Mouse (Mus musculus) heart, postnatal 0 days (tissue): ENCODE results near the gene Wdr5. TPM values are rescaled to one million over a fixed set of nuclear protein-coding genes. Genes with fewer than 3 reads are reported as not detected.

Source experiments
- ATAC-seq: fragments of 200-750 bp; cut with Nextera tagmentation; 2 replicates; pipeline ENCODE4 v1.8.0; 2017; ENCODE audit warnings: low read depth, moderate number of reproducible peaks, moderate library complexity; ENCODE audit not compliant: insufficient read depth
- DNase-seq: peaks from one replicate; pipeline ENCODE4 v3.0.0-alpha.2; 2016; ENCODE audit warnings: low spot score
- H3K27ac ChIP-seq: fragments of 300-500 bp; sonication (generic); 2 replicates; pipeline ENCODE4 v1.5.1; 2014; ENCODE audit warnings: low read depth, mild to moderate bottlenecking
- H3K27me3 ChIP-seq: fragments of 300-500 bp; sonication (generic); 2 replicates; pipeline ENCODE4 v1.6.1; 2014; ENCODE audit warnings: low read length, mixed read lengths; ENCODE audit not compliant: control insufficient read depth, insufficient read depth
- H3K36me3 ChIP-seq: fragments of 300-500 bp; sonication (generic); replicated peaks from 2 replicates; pipeline ENCODE4 v1.6.1; 2014; ENCODE audit warnings: low read length, mixed read lengths; ENCODE audit not compliant: control insufficient read depth, insufficient read depth
- H3K4me1 ChIP-seq: fragments of 300-500 bp; sonication (generic); 2 replicates; pipeline ENCODE4 v1.6.1; 2014; ENCODE audit warnings: antibody characterized with exemption; ENCODE audit not compliant: control insufficient read depth, insufficient read depth
- H3K4me2 ChIP-seq: fragments of 300-500 bp; sonication (generic); 2 replicates; pipeline ENCODE4 v1.6.1; 2014; ENCODE audit warnings: low read depth, mild to moderate bottlenecking, low read length, moderate library complexity
- H3K4me3 ChIP-seq: fragments of 300-500 bp; sonication (generic); 2 replicates; pipeline ENCODE4 v1.5.1; 2014; ENCODE audit warnings: low read depth, low read length
- H3K9ac ChIP-seq: fragments of 300-500 bp; sonication (generic); replicated peaks from 2 replicates; pipeline ENCODE4 v1.6.1; 2014; ENCODE audit warnings: low read depth, low read length, mixed read lengths
- H3K9me3 ChIP-seq: fragments of 300-500 bp; sonication (generic); replicated peaks from 2 replicates; pipeline ENCODE4 v1.6.1; 2016; ENCODE audit warnings: low read length; ENCODE audit not compliant: control insufficient read depth
- CTCF ChIP-seq: IDR thresholded peaks from 2 replicates; pipeline ENCODE4 v1.5.1; 2016; ENCODE audit warnings: antibody characterized with exemption, control low read depth, low read depth
- EP300 ChIP-seq: IDR thresholded peaks from 2 replicates; pipeline ENCODE4 v1.6.1; 2016; ENCODE audit warnings: antibody characterized with exemption, low read depth
- WGBS: fragments of 180-500 bp; shearing (Covaris S2); extraction: QIAGEN DNeasy Blood & Tissue Kit; methylation state at CpG from one replicate; pipeline ENCODE4 v1.1.7; 2014; 5-methylcytosine and 5-hydroxymethylcytosine counted together
- polyA plus RNA-seq: library from polyadenylated mRNA; unstranded; fragments of >200 nt; fragmentation: Nextera tagmentation; extraction: Ambion mirVana; gene quantifications from 2 replicates; pipeline ENCODE4 v1.2.1, GENCODE M21; 2015
- total RNA-seq: library from RNA; depleted of rRNA; stranded (reverse); fragments of >200 nt; gene quantifications from 2 replicates; pipeline ENCODE4 v1.2.3, GENCODE M21; 2014; ENCODE audit warnings: low replicate concordance

Wdr5 gene
- total and polyA plus RNA-seq, 2 experiments from 2014 or later = 17.8 to 21.8 TPM

GRCm38 (mm10) chr2:27556921-27557320 lies 42.0 kb downstream of the Wdr5 start:
- no peaks in the 10 kb centered on the region for H3K36me3 ChIP-seq
- H3K4me3 ChIP-seq = no peak overlapping the region
- no peak for DNase-seq
- ATAC-seq = no peak
- no peak overlapping the region for H3K27ac ChIP-seq
- TF ChIP-seq CTCF (no peak), EP300 (no peak)
- no peak overlapping the region for H3K4me2 ChIP-seq
- no peaks in the 10 kb centered on the region for H3K4me1 ChIP-seq
- H3K9me3 ChIP-seq = no peaks in the 10 kb centered on the region
- peaks cover 6% of the 10 kb centered on the region; the same call in 1 of the 2 replicates for H3K27me3 ChIP-seq
- H3K9ac ChIP-seq = no peak overlapping the region
- WGBS = 89% methylated on average over 6 of the region's 6 CpGs

GRCm38 (mm10) chr2:27560708-27561123 lies 45.8 kb downstream of the Wdr5 start:
- ATAC-seq (no peak), DNase-seq (no peak)
- TF ChIP-seq EP300 (no peak), CTCF (no peak)
- no peaks in the 10 kb centered on the region for H3K9me3 ChIP-seq
- no peak overlapping the region for H3K4me3 ChIP-seq
- H3K4me2 ChIP-seq = no peak overlapping the region
- H3K36me3 ChIP-seq = no peaks in the 10 kb centered on the region
- H3K9ac ChIP-seq = no peak overlapping the region
- peaks cover 12% of the 10 kb centered on the region for H3K4me1 ChIP-seq
- WGBS = 73% methylated on average over 7 of the region's 7 CpGs
- H3K27me3 ChIP-seq = peaks cover 6% of the 10 kb centered on the region; the same call in 1 of the 2 replicates
- no peak overlapping the region for H3K27ac ChIP-seq

- ATAC-seq = no peak
- TF ChIP-seq EP300 = no peak
- TF ChIP-seq CTCF = no peak
- no peak overlapping the region for H3K9ac ChIP-seq
- no peak overlapping the region for H3K27ac ChIP-seq
- H3K4me2 ChIP-seq = no peak overlapping the region
- WGBS = 42% methylated on average over 1 of the region's 1 CpGs
- no peaks in the 10 kb centered on the region for H3K9me3 ChIP-seq
- no peak overlapping the region for H3K4me3 ChIP-seq
- DNase-seq = no peak
- peaks cover 16% of the 10 kb centered on the region for H3K4me1 ChIP-seq
- no peaks in the 10 kb centered on the region for H3K36me3 ChIP-seq
- H3K27me3 ChIP-seq = peaks cover 6% of the 10 kb centered on the region; the same call in 1 of the 2 replicates
Measured at GRCm38 (mm10) chr2:27561159-27561558, 46.2 kb downstream of the Wdr5 start.

GRCm38 (mm10) chr2:27561829-27562228 lies 46.9 kb downstream of the Wdr5 start:
- H3K4me3 ChIP-seq = no peak overlapping the region
- peaks cover 18% of the 10 kb centered on the region for H3K4me1 ChIP-seq
- ATAC-seq (no peak), DNase-seq (no peak)
- 97% methylated on average over 3 of the region's 3 CpGs for WGBS
- no peak overlapping the region for H3K4me2 ChIP-seq
- no peaks in the 10 kb centered on the region for H3K27me3 ChIP-seq
- no peaks in the 10 kb centered on the region for H3K36me3 ChIP-seq
- TF ChIP-seq CTCF = no peak
- TF ChIP-seq EP300 = no peak
- no peak overlapping the region for H3K9ac ChIP-seq
- no peaks in the 10 kb centered on the region for H3K9me3 ChIP-seq
- H3K27ac ChIP-seq = no peak overlapping the region

GRCm38 (mm10) chr2:27563641-27564148 lies 48.7 kb downstream of the Wdr5 start:
- no peaks in the 10 kb centered on the region for H3K36me3 ChIP-seq
- no peaks in the 10 kb centered on the region for H3K9me3 ChIP-seq
- peaks cover 6% of the 10 kb centered on the region; the same call in 1 of the 2 replicates for H3K27me3 ChIP-seq
- H3K4me1 ChIP-seq = peaks cover 18% of the 10 kb centered on the region
- H3K27ac ChIP-seq = no peak overlapping the region
- no peak overlapping the region for H3K9ac ChIP-seq
- no peak overlapping the region for H3K4me2 ChIP-seq
- no peak overlapping the region for H3K4me3 ChIP-seq
- DNase-seq (no peak), ATAC-seq (no peak)
- TF ChIP-seq EP300 (no peak), CTCF (no peak)
- 74% methylated on average over 9 of the region's 9 CpGs for WGBS

- Histone ChIP-seq H3K27me3 (peaks cover 6% of the 10 kb centered on the region; the same call in 1 of the 2 replicates), H3K4me2 (no peak overlapping the region), H3K27ac (no peak overlapping the region), H3K9me3 (no peaks in the 10 kb centered on the region), H3K9ac (no peak overlapping the region), H3K36me3 (no peaks in the 10 kb centered on the region), H3K4me1 (peaks cover 18% of the 10 kb centered on the region), H3K4me3 (no peak overlapping the region)
- DNase-seq (no peak), ATAC-seq (no peak)
- TF ChIP-seq CTCF = no peak
- no peak for TF ChIP-seq EP300
- WGBS = 88% methylated on average over 4 of the region's 4 CpGs
Measured at GRCm38 (mm10) chr2:27564694-27565093, 49.7 kb downstream of the Wdr5 start.
